15 mouse cellular contexts compared by ENCODE assay signal in the genomic region with DNA sequence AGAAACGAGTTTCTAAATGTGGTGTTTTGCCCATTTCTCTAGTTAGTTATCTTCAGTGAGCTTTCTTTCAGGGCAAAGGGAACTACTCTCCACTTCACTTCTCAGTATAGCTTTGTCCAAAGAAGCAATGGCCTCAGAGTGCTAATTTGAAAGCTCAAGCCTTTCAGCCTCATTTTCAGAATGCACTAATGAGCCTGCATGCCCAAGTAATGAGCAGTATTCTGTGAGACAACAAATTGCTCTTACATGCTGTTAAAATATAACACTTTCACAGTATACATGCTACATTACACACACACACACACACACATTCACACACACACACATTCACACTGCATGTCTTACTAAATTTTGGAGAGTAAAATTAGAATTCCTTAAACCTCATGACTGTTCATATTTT.
"Had no signal": no experiment of that assay in that cellular context is flagged by ENCODE, and none has a peak within 500 bp of the region (broad histone marks: within the 10 kb centered on the region; RNA-seq: fewer than 3 reads in every experiment).

No protein-coding gene starts in this region.

- H3K36me3 ChIP-seq: limb, embryonic 15.5 days; liver, embryonic 12.5 days; midbrain, embryonic 10.5 days; neural tube, embryonic 13.5 days; stomach, embryonic 15.5 days had no signal

- H3K4me1 ChIP-seq: limb, embryonic 15.5 days; liver, embryonic 12.5 days; midbrain, embryonic 10.5 days; neural tube, embryonic 13.5 days; stomach, embryonic 15.5 days had no signal

- DNase-seq: kidney, adult 11 months; kidney, adult 9 months; lung, embryonic 14.5 days; lung, postnatal 10 days; lung, postnatal 4 days; right cerebral cortex, postnatal 4 days; thymus, adult 2 months; thymus, postnatal 36 days had no signal

- H3K9me3 ChIP-seq: limb, embryonic 15.5 days; liver, embryonic 12.5 days; midbrain, embryonic 10.5 days; neural tube, embryonic 13.5 days; stomach, embryonic 15.5 days had no signal

- H3K4me3 ChIP-seq: limb, embryonic 15.5 days; liver, embryonic 12.5 days; midbrain, embryonic 10.5 days; neural tube, embryonic 13.5 days; stomach, embryonic 15.5 days had no signal

- H3K27me3 ChIP-seq: limb, embryonic 15.5 days; liver, embryonic 12.5 days; neural tube, embryonic 13.5 days; stomach, embryonic 15.5 days had no signal

- H3K27ac ChIP-seq: kidney, postnatal 0 days; limb, embryonic 15.5 days; liver, embryonic 12.5 days; midbrain, embryonic 10.5 days; neural tube, embryonic 13.5 days; stomach, embryonic 15.5 days had no signal

- H3K9ac ChIP-seq: limb, embryonic 15.5 days; liver, embryonic 12.5 days; lung, embryonic 14.5 days; neural tube, embryonic 13.5 days; stomach, embryonic 15.5 days had no signal

- ATAC-seq: liver, embryonic 12.5 days; midbrain, embryonic 16.5 days had no signal

- H3K4me2 ChIP-seq: limb, embryonic 15.5 days; liver, embryonic 12.5 days; lung, embryonic 14.5 days; neural tube, embryonic 13.5 days; stomach, embryonic 15.5 days had no signal
